Mouse (Mus musculus): ENCODE results near the gene Doc2a. TPM values are rescaled to one million over a fixed set of nuclear protein-coding genes. Genes with fewer than 3 reads are reported as not detected.

Gene Doc2a
- total and polyA plus RNA-seq, 3 experiments: 2.3 TPM; not detected in 2

- no peak for TF ChIP-seq JUND (IDR thresholded peaks at IDR 0.05; ENCODE audit: low read depth, low read length)
- TF ChIP-seq USF2 (IDR thresholded peaks at IDR 0.05; ENCODE audit: borderline replicate concordance in 1 of 2, insufficient read depth in 1 of 2, low read depth in 1 of 2, low read length in 2 of 2): no peak
Observed at GRCm38 (mm10) chr7:126832036-126832598, 15.1 kb upstream of the Doc2a start (continued).

GRCm38 (mm10) chr7:126833294-126833693 is 13.9 kb upstream of the Doc2a start:
- no peaks in the 10 kb centered on the region for H3K9me3 ChIP-seq (replicated peaks; ENCODE audit: insufficient read depth, low read length)
- no peaks in the 10 kb centered on the region for H3K36me3 ChIP-seq (ENCODE audit: control insufficient read depth in 1 of 2, insufficient read depth in 2 of 2, low read length in 2 of 2)
- H3K27me3 ChIP-seq (ENCODE audit: control insufficient read depth in 1 of 2, insufficient read depth in 2 of 2, low read length in 2 of 2): peaks cover 0 to 3% of the 10 kb centered on the region in 2 experiments; a peak in 2 of 4 replicates
- H3K4me1 ChIP-seq (ENCODE audit: control insufficient read depth in 1 of 2, insufficient read depth in 2 of 2, low read length in 2 of 2): 0 out of 4 replicates have a peak, but pooled peaks cover 0 to 4% of the 10 kb centered on the region in 2 experiments
- no peaks in the 10 kb centered on the region for H3K79me2 ChIP-seq (ENCODE audit: control insufficient read depth, insufficient read depth, low read length, poor library complexity)
- no peak for DNase-seq (ENCODE audit: low read depth, low spot score)
- H3K4me3 ChIP-seq (ENCODE audit: control insufficient read depth in 1 of 2, insufficient read depth in 1 of 2, low read depth in 2 of 2, low read length in 2 of 2): no peak overlapping the region
- no peak overlapping the region for H3K27ac ChIP-seq (ENCODE audit: control insufficient read depth, low read depth, low read length)
- no peak overlapping the region for H3K9ac ChIP-seq (ENCODE audit: control insufficient read depth, low read depth, low read length, poor library complexity, severe bottlenecking)
- TF ChIP-seq CHD1 (IDR thresholded peaks at IDR 0.05; ENCODE audit: low read depth, low read length) (no peak), ELF1 (IDR thresholded peaks at IDR 0.05; ENCODE audit: low read depth, low read length) (no peak), MEF2A (IDR thresholded peaks at IDR 0.05; ENCODE audit: extremely low read depth, insufficient replicate concordance, low read depth, low read length, poor library complexity, severe bottlenecking) (no peak), NELFE (IDR thresholded peaks at IDR 0.05; ENCODE audit: low read depth, low read length) (no peak), GATA1 (IDR thresholded peaks at IDR 0.05; ENCODE audit: low read depth, low read length) (no peak)

- Histone ChIP-seq H3K4me3 (ENCODE audit: control insufficient read depth in 1 of 2, insufficient read depth in 1 of 2, low read depth in 2 of 2, low read length in 2 of 2) (no peak overlapping the region), H3K9me3 (replicated peaks; ENCODE audit: insufficient read depth, low read length) (no peaks in the 10 kb centered on the region), H3K4me1 (ENCODE audit: control insufficient read depth in 1 of 2, insufficient read depth in 2 of 2, low read length in 2 of 2) (no peaks in the 10 kb centered on the region), H3K27ac (ENCODE audit: control insufficient read depth, low read depth, low read length) (no peak overlapping the region), H3K9ac (ENCODE audit: control insufficient read depth, low read depth, low read length, poor library complexity, severe bottlenecking) (no peak overlapping the region), H3K36me3 (ENCODE audit: control insufficient read depth in 1 of 2, insufficient read depth in 2 of 2, low read length in 2 of 2) (no peaks in the 10 kb centered on the region), H3K27me3 (ENCODE audit: control insufficient read depth in 1 of 2, insufficient read depth in 2 of 2, low read length in 2 of 2) (peaks cover 5 to 10% of the 10 kb centered on the region in 2 experiments), H3K79me2 (ENCODE audit: control insufficient read depth, insufficient read depth, low read length, poor library complexity) (no peaks in the 10 kb centered on the region)
- no peak for DNase-seq (ENCODE audit: low read depth, low spot score)
- no peak for TF ChIP-seq MAX (IDR thresholded peaks at IDR 0.05; ENCODE audit: low read length)
- TF ChIP-seq ELF1 (IDR thresholded peaks at IDR 0.05; ENCODE audit: low read depth, low read length): no peak
- TF ChIP-seq TAL1 (IDR thresholded peaks at IDR 0.05; ENCODE audit: low read length): no peak
- no peak for TF ChIP-seq ZMIZ1 (IDR thresholded peaks at IDR 0.05; ENCODE audit: low read depth, low read length)
- TF ChIP-seq CHD1 (IDR thresholded peaks at IDR 0.05; ENCODE audit: low read depth, low read length): no peak
- no peak for TF ChIP-seq NRF1 (IDR thresholded peaks at IDR 0.05; ENCODE audit: insufficient read depth, low read depth, low read length, poor library complexity, severe bottlenecking)
- no peak for TF ChIP-seq CHD2 (IDR thresholded peaks at IDR 0.05; ENCODE audit: low read length)
Observed at GRCm38 (mm10) chr7:126843276-126843675, 3.9 kb upstream of the Doc2a start.

Measured in MEL (cell line).